22 mouse cellular contexts compared by ENCODE assay signal in genomic region chr11:54906466-54906865, GRCm38 (mm10). TPM values are rescaled to one million over a fixed set of nuclear protein-coding genes. Genes with fewer than 3 reads are reported as not detected.
A peak's percentile ranks its signal among the peaks of the same experiment; 100 is the strongest.
DNase-seq lines count a peak whose midpoint lies in the region; ATAC-seq and TF ChIP-seq lines count a peak whose summit lies in the region.
"Had no signal": no experiment of that assay in that cellular context is flagged by ENCODE, and none has a peak within 500 bp of the region (broad histone marks: within the 10 kb centered on the region; RNA-seq: fewer than 3 reads in every experiment).

No protein-coding gene starts in this region.

- dilution Hi-C loops in CH12.LX (cut with MboI; ENCODE audit: extremely low pct_ligation_motif_present, extremely low pct_unique_long_range_greater_than_20kb, low sequenced_read_pairs), result no loop called here

- no peaks in the 10 kb centered on the region for H3K27me3 ChIP-seq in heart, embryonic 10.5 days (ENCODE audit: insufficient read depth, poor library complexity, severe bottlenecking)
- no peaks in the 10 kb centered on the region for H3K27me3 ChIP-seq in CH12.LX (replicated peaks)
- H3K27me3 ChIP-seq in heart, postnatal 0 days (ENCODE audit: control insufficient read depth, insufficient read depth, low read length), result no peaks in the 10 kb centered on the region
- H3K27me3 ChIP-seq: forebrain, embryonic 15.5 days; hindbrain, embryonic 15.5 days had no signal

- no peak overlapping the region for H3K4me3 ChIP-seq in heart, embryonic 10.5 days
- no peak overlapping the region for H3K4me3 ChIP-seq in CH12.LX (replicated peaks in 1 of 3; ENCODE audit: low read depth in 2 of 3, low read length in 2 of 3, poor library complexity in 1 of 3)
- no peak overlapping the region for H3K4me3 ChIP-seq in heart, postnatal 0 days (ENCODE audit: low read depth, low read length)
- H3K4me3 ChIP-seq: forebrain, embryonic 15.5 days; hindbrain, embryonic 15.5 days; left cerebral cortex, adult 2 months; midbrain, embryonic 10.5 days had no signal

- peaks cover 55% of the 10 kb centered on the region for H3K4me1 ChIP-seq in heart, embryonic 10.5 days
- peaks cover 5 to 8% of the 10 kb centered on the region in 2 experiments for H3K4me1 ChIP-seq in CH12.LX (ENCODE audit: control insufficient read depth in 1 of 2, insufficient read depth in 2 of 2)
- peaks cover 15% of the 10 kb centered on the region for H3K4me1 ChIP-seq in heart, postnatal 0 days (ENCODE audit: control insufficient read depth, insufficient read depth)

- H3K9me3 ChIP-seq in heart, embryonic 10.5 days, result no peaks in the 10 kb centered on the region
- H3K9me3 ChIP-seq in CH12.LX (replicated peaks; ENCODE audit: low read length), result no peaks in the 10 kb centered on the region
- no peaks in the 10 kb centered on the region for H3K9me3 ChIP-seq in heart, postnatal 0 days (replicated peaks; ENCODE audit: control insufficient read depth, low read length)
- H3K9me3 ChIP-seq: forebrain, embryonic 15.5 days; hindbrain, embryonic 15.5 days; midbrain, embryonic 10.5 days had no signal

- no peak for TF ChIP-seq RAD21 in CH12.LX (IDR thresholded peaks at IDR 0.05; ENCODE audit: low read depth, low read length)

- peaks cover 53% of the 10 kb centered on the region for H3K36me3 ChIP-seq in heart, embryonic 10.5 days
- peaks cover 30 to 57% of the 10 kb centered on the region in 2 experiments for H3K36me3 ChIP-seq in CH12.LX (replicated peaks in 1 of 2; ENCODE audit: control insufficient read depth in 1 of 2, insufficient read depth in 1 of 2, low read length in 1 of 2)
- peaks cover 35% of the 10 kb centered on the region for H3K36me3 ChIP-seq in heart, postnatal 0 days (replicated peaks; ENCODE audit: control insufficient read depth, insufficient read depth, low read length)
- H3K36me3 ChIP-seq: forebrain, embryonic 15.5 days had no signal

- WGBS in heart, embryonic 10.5 days, result 56% methylated on average over 4 of the region's 4 CpGs
- WGBS in heart, postnatal 0 days, result 43% methylated on average over 4 of the region's 4 CpGs

- no peak overlapping the region for H3K4me2 ChIP-seq in CH12.LX (ENCODE audit: insufficient read depth, low read depth, poor library complexity, severe bottlenecking)
- H3K4me2 ChIP-seq in heart, postnatal 0 days (ENCODE audit: low read depth, low read length), result no peak overlapping the region
- H3K4me2 ChIP-seq: forebrain, embryonic 15.5 days; hindbrain, embryonic 15.5 days; liver, embryonic 11.5 days had no signal

- TF ChIP-seq EP300 in CH12.LX (IDR thresholded peaks at IDR 0.05; ENCODE audit: low read length), result no peak
- TF ChIP-seq EP300 in heart, postnatal 0 days (IDR thresholded peaks at IDR 0.05; ENCODE audit: low read depth), result no peak

- ATAC-seq in heart, postnatal 0 days (ENCODE audit: insufficient read depth, low read depth), result no peak
- ATAC-seq: forebrain, embryonic 15.5 days had no signal

- H3K27ac ChIP-seq in heart, embryonic 10.5 days, result peak overlapping the region; percentile 68; the same call in 1 of the 2 replicates
- no peak overlapping the region for H3K27ac ChIP-seq in CH12.LX (ENCODE audit: insufficient read depth, low read depth)
- peak overlapping the region; percentile 55 for H3K27ac ChIP-seq in heart, postnatal 0 days (ENCODE audit: low read depth)
- H3K27ac ChIP-seq: forebrain, embryonic 15.5 days; hindbrain, embryonic 15.5 days; left cerebral cortex, adult 2 months; macrophage; midbrain, embryonic 10.5 days; stomach, postnatal 0 days had no signal

- H3K9ac ChIP-seq in CH12.LX (ENCODE audit: insufficient read depth, low read depth), result no peak overlapping the region
- no peak overlapping the region for H3K9ac ChIP-seq in heart, postnatal 0 days (replicated peaks; ENCODE audit: low read depth, low read length)
- H3K9ac ChIP-seq: forebrain, embryonic 15.5 days; hindbrain, embryonic 15.5 days had no signal

- no peak for DNase-seq in heart, embryonic 10.5 days (ENCODE audit: low spot score)
- no peak for DNase-seq in heart, postnatal 4 days
- peak; percentile 25 for DNase-seq in kidney, adult 18-20 months
- no peak for DNase-seq in kidney, adult 8-10 months
- no peak for DNase-seq in CH12.LX (ENCODE audit: extremely low read depth)
- no peak for DNase-seq in heart, postnatal 0 days (ENCODE audit: low spot score)
- DNase-seq in left cerebral cortex, adult 8-10 months (ENCODE audit: low spot score in 2 of 2), result no peak
- DNase-seq: adrenal gland, postnatal 14 days; cerebellum, adult 11-12 months; cerebellum, postnatal 14 days; embryo, embryonic 11 days; layer of hippocampus, adult 9-11 months; lung, adult 18-20 months; right cerebral cortex, postnatal 4 days had no signal

- no peaks in the 10 kb centered on the region for H3K79me2 ChIP-seq in CH12.LX (replicated peaks; ENCODE audit: control insufficient read depth, extremely low read depth, insufficient read depth, poor library complexity, severe bottlenecking)

- TF ChIP-seq CTCF in CH12.LX (conservative IDR thresholded peaks at IDR 0.05 in 1 of 2, IDR thresholded peaks at IDR 0.05 in 1 of 2; ENCODE audit: low read depth in 2 of 2, low read length in 2 of 2), result no peak
- TF ChIP-seq CTCF in heart, postnatal 0 days (IDR thresholded peaks at IDR 0.05; ENCODE audit: low read depth), result no peak

- in situ Hi-C loops in CH12.LX (cut with MboI; ENCODE audit: low pct_ligation_motif_present, low pct_unique_long_range_greater_than_20kb, low sequenced_read_pairs), result no loop called here

- 0 out of 2 replicates have a peak, but pooled peaks have one; percentile 10 for TF ChIP-seq POLR2A in CH12.LX (IDR thresholded peaks at IDR 0.05; ENCODE audit: low read depth, low read length)

TF ChIP-seq in CH12.LX, 34 proteins besides CTCF, POLR2A, EP300 and RAD21:
- no peak for TF ChIP-seq MAX (IDR thresholded peaks at IDR 0.05; ENCODE audit: low read length)
- TF ChIP-seq PAX5 (IDR thresholded peaks at IDR 0.05; ENCODE audit: low read length), result no peak
- no peak for TF ChIP-seq ELF1 (IDR thresholded peaks at IDR 0.05; ENCODE audit: low read depth, low read length)
- no peak for TF ChIP-seq POLR2AphosphoS2 (IDR thresholded peaks at IDR 0.05; ENCODE audit: low read depth, low read length)
- TF ChIP-seq JUN (IDR thresholded peaks at IDR 0.05; ENCODE audit: insufficient read depth, low read depth, low read length), result no peak

RNA-seq across cellular contexts. Expression of gene Gpx3, which starts 4.2 kb away (rescaled TPM):
- 1,153 and 1,643 TPM in 2 replicates for polyA plus RNA-seq in heart, embryonic 10.5 days (2016; fragmentation: Nextera tagmentation; extraction: Ambion mirVana)
- total RNA-seq in heart, postnatal 4 days (2021), result 100 to 1,000 TPM; 153 to 177 TPM
- total RNA-seq in CH12.LX (2012; rRNA removed) (0.25 TPM in 1 of 2 replicates, not detected in the other), CH12.LX (2014; rRNA removed) (not detected in 2 replicates)
- 0.63 and 0.90 TPM in 2 replicates for polyA plus RNA-seq in CH12.LX (2012; ENCODE audit: insufficient read length, low read depth)
- total RNA-seq in heart, postnatal 0 days (2014; rRNA removed; ENCODE audit: low replicate concordance), result 114 and 243 TPM in 2 replicates
- 788 and 904 TPM in 2 replicates for polyA plus RNA-seq in heart, postnatal 0 days (2015; fragmentation: Nextera tagmentation; extraction: Ambion mirVana)
- 10 to 100 TPM in 2 of 4 experiments, 1 to 10 TPM in 2; 7.5 to 12.5 (median 10.4) TPM for total RNA-seq in left cerebral cortex, adult 8-10 months (2022)
- total RNA-seq: monocyte, adult 5-6 weeks had no signal

RNA-seq across cellular contexts. Expression of gene Hint1, which starts 40.3 kb away (rescaled TPM):
- polyA plus RNA-seq in heart, embryonic 10.5 days (2016; fragmentation: Nextera tagmentation; extraction: Ambion mirVana), result 602 and 622 TPM in 2 replicates
- total RNA-seq in heart, postnatal 4 days (2021), result 100 to 1,000 TPM; 364 to 393 TPM
- total RNA-seq in CH12.LX (2012; rRNA removed) (1,034 and 1,097 TPM in 2 replicates), CH12.LX (2014; rRNA removed) (1,162 and 1,228 TPM in 2 replicates)
- 854 and 997 TPM in 2 replicates for polyA plus RNA-seq in CH12.LX (2012; ENCODE audit: insufficient read length, low read depth)
- total RNA-seq in heart, postnatal 0 days (2014; rRNA removed; ENCODE audit: low replicate concordance), result 704 and 779 TPM in 2 replicates
- 923 and 965 TPM in 2 replicates for polyA plus RNA-seq in heart, postnatal 0 days (2015; fragmentation: Nextera tagmentation; extraction: Ambion mirVana)
- total RNA-seq in left cerebral cortex, adult 8-10 months (2022), result 100 to 1,000 TPM; 204 to 277 (median 234) TPM

RNA-seq across cellular contexts. Expression of gene Lyrm7, which starts 45.8 kb away (rescaled TPM):
- 11.8 and 17.9 TPM in 2 replicates for polyA plus RNA-seq in heart, embryonic 10.5 days (2016; fragmentation: Nextera tagmentation; extraction: Ambion mirVana)
- total RNA-seq in heart, postnatal 4 days (2021), result 10 to 100 TPM; 20.3 to 28.3 TPM
- total RNA-seq in CH12.LX (2012; rRNA removed) (18.2 and 23.1 TPM in 2 replicates), CH12.LX (2014; rRNA removed) (15.5 and 18.6 TPM in 2 replicates)
- 55.8 and 64.4 TPM in 2 replicates for polyA plus RNA-seq in CH12.LX (2012; ENCODE audit: insufficient read length, low read depth)
- total RNA-seq in heart, postnatal 0 days (2014; rRNA removed; ENCODE audit: low replicate concordance), result 4.5 and 6.3 TPM in 2 replicates
- polyA plus RNA-seq in heart, postnatal 0 days (2015; fragmentation: Nextera tagmentation; extraction: Ambion mirVana), result 19.2 and 20.2 TPM in 2 replicates
- total RNA-seq in left cerebral cortex, adult 8-10 months (2022), result 10 to 100 TPM; 23.4 to 37.9 (median 27.9) TPM

RNA-seq across cellular contexts. Expression of gene Tnip1, which starts 56.3 kb away (rescaled TPM):
- 22.7 and 23.7 TPM in 2 replicates for polyA plus RNA-seq in heart, embryonic 10.5 days (2016; fragmentation: Nextera tagmentation; extraction: Ambion mirVana)
- 10 to 100 TPM; 29.5 to 33.7 TPM for total RNA-seq in heart, postnatal 4 days (2021)
- total RNA-seq in CH12.LX (2012; rRNA removed) (67.8 and 76.2 TPM in 2 replicates), CH12.LX (2014; rRNA removed) (34.9 and 36.1 TPM in 2 replicates)
- polyA plus RNA-seq in CH12.LX (2012; ENCODE audit: insufficient read length, low read depth), result 134 and 137 TPM in 2 replicates
- total RNA-seq in heart, postnatal 0 days (2014; rRNA removed; ENCODE audit: low replicate concordance), result 16.6 and 19.9 TPM in 2 replicates
- polyA plus RNA-seq in heart, postnatal 0 days (2015; fragmentation: Nextera tagmentation; extraction: Ambion mirVana), result 19.7 and 22.7 TPM in 2 replicates
- total RNA-seq in left cerebral cortex, adult 8-10 months (2022), result 10 to 100 TPM; 33.0 to 36.3 (median 34.9) TPM
